Mouse (Mus musculus) lung, embryonic 16.5 days (tissue): ENCODE results near the gene Lcn11. TPM values are rescaled to one million over a fixed set of nuclear protein-coding genes. Genes with fewer than 3 reads are reported as not detected.
"Not testable (repeated sequence)": the region's sequence is repeated elsewhere in the genome, so short reads cannot be mapped to it uniquely, and the experiment has no call there.

ENCODE experiments used
- ATAC-seq: fragments of 200-750 bp; cut with Nextera tagmentation; 2 replicates; pipeline ENCODE4 v1.8.0; 2017; ENCODE audit warnings: low read depth, mild to moderate bottlenecking, moderate library complexity
- H3K27ac ChIP-seq: fragments of 300-500 bp; sonication (generic); 2 replicates; pipeline ENCODE4 v1.5.1; 2014; ENCODE audit warnings: mild to moderate bottlenecking, control low read depth, low read length
- H3K27me3 ChIP-seq: fragments of 300-500 bp; sonication (generic); 2 replicates; pipeline ENCODE4 v1.6.1; 2014; ENCODE audit warnings: low read depth, low read length, mixed read lengths; ENCODE audit not compliant: control insufficient read depth, insufficient read depth
- H3K36me3 ChIP-seq: fragments of 300-500 bp; sonication (generic); 2 replicates; pipeline ENCODE4 v1.6.1; 2014; ENCODE audit warnings: low read length; ENCODE audit not compliant: control insufficient read depth, insufficient read depth
- H3K4me1 ChIP-seq: fragments of 300-500 bp; sonication (generic); replicated peaks from 2 replicates; pipeline ENCODE4 v1.6.1; 2014; ENCODE audit warnings: low read length, mixed read lengths; ENCODE audit not compliant: control insufficient read depth, insufficient read depth
- H3K4me2 ChIP-seq: fragments of 300-500 bp; sonication (generic); 2 replicates; pipeline ENCODE4 v1.6.1; 2014; ENCODE audit warnings: low read depth, low read length, control low read depth
- H3K4me3 ChIP-seq: fragments of 300-500 bp; sonication (generic); 2 replicates; pipeline ENCODE4 v1.5.1; 2014; ENCODE audit warnings: mild to moderate bottlenecking, low read length, control low read depth
- H3K9ac ChIP-seq: fragments of 300-500 bp; sonication (generic); 2 replicates; pipeline ENCODE4 v1.6.1; 2014; ENCODE audit warnings: low read length, control low read depth
- H3K9me3 ChIP-seq: fragments of 300-500 bp; sonication (generic); 2 replicates; pipeline ENCODE4 v1.6.1; 2016; ENCODE audit warnings: low read length; ENCODE audit not compliant: control insufficient read depth
- WGBS: fragments of 180-500 bp; shearing (Covaris S2); extraction: QIAGEN DNeasy Blood & Tissue Kit; methylation state at CpG from one replicate; pipeline ENCODE4 v1.1.7; 2014; 5-methylcytosine and 5-hydroxymethylcytosine counted together
- polyA plus RNA-seq: library from polyadenylated mRNA; unstranded; fragments of >200 nt; fragmentation: Nextera tagmentation; extraction: Ambion mirVana; gene quantifications from 2 replicates; pipeline ENCODE4 v1.2.1, GENCODE M21; 2015

The Lcn11 gene
- polyA plus RNA-seq = not detected in 2 replicates

- no peak within 1 kb of the TSS for H3K27ac ChIP-seq
- no peaks in the 10 kb centered on the region for H3K9me3 ChIP-seq
- H3K4me1 ChIP-seq = no peaks in the 10 kb centered on the region
- H3K27me3 ChIP-seq = no peaks in the 10 kb centered on the region
- H3K4me2 ChIP-seq = no peak within 1 kb of the TSS
- ATAC-seq = no peak
- no peak within 1 kb of the TSS for H3K4me3 ChIP-seq
- no peak within 1 kb of the TSS for H3K9ac ChIP-seq
- H3K36me3 ChIP-seq = no peaks in the 10 kb centered on the region
- 90% methylated on average over 1 of the region's 1 CpGs for WGBS
Measured at GRCm38 (mm10) chr2:25776717-25777116, at the start of gene Lcn11. TSS of gene Lcn11 (plus strand) at chr2:25777017.

- no peak overlapping the region for H3K4me2 ChIP-seq
- no peaks in the 10 kb centered on the region for H3K9me3 ChIP-seq
- H3K9ac ChIP-seq = no peak overlapping the region
- no peaks in the 10 kb centered on the region for H3K36me3 ChIP-seq
- H3K27me3 ChIP-seq = no peaks in the 10 kb centered on the region
- no peak overlapping the region for H3K27ac ChIP-seq
- H3K4me1 ChIP-seq = no peaks in the 10 kb centered on the region
- H3K4me3 ChIP-seq = no peak overlapping the region
- 55% methylated on average over 2 of the region's 2 CpGs for WGBS
- ATAC-seq = no peak
Measured at GRCm38 (mm10) chr2:25733199-25733930, 43.5 kb upstream of the Lcn11 start.

- H3K27ac ChIP-seq, H3K4me2 ChIP-seq, H3K36me3 ChIP-seq, H3K4me1 ChIP-seq, H3K27me3 ChIP-seq, H3K4me3 ChIP-seq, H3K9ac ChIP-seq, ATAC-seq, H3K9me3 ChIP-seq: not testable (repeated sequence)
- WGBS = 78% methylated on average over 3 of the region's 3 CpGs
Measured at GRCm38 (mm10) chr2:25736709-25737108, 40.1 kb upstream of the Lcn11 start, which contains the start of gene Obp2b. TSS of gene Obp2b (plus strand) at chr2:25737009.

GRCm38 (mm10) chr2:25741671-25742070 lies 35.1 kb upstream of the Lcn11 start:
- Histone ChIP-seq H3K36me3 (no peaks in the 10 kb centered on the region), H3K27me3 (no peaks in the 10 kb centered on the region), H3K9ac (no peak overlapping the region), H3K27ac (no peak overlapping the region), H3K9me3 (no peaks in the 10 kb centered on the region), H3K4me3 (no peak overlapping the region), H3K4me2 (no peak overlapping the region), H3K4me1 (no peaks in the 10 kb centered on the region)
- no peak for ATAC-seq
- WGBS = 46% methylated on average over 1 of the region's 1 CpGs

GRCm38 (mm10) chr2:25754201-25754600 lies 22.6 kb upstream of the Lcn11 start:
- H3K36me3 ChIP-seq = no peaks in the 10 kb centered on the region
- WGBS = 100% methylated on average over 1 of the region's 1 CpGs
- H3K4me1 ChIP-seq = no peaks in the 10 kb centered on the region
- no peak for ATAC-seq
- H3K27ac ChIP-seq = no peak overlapping the region
- H3K9ac ChIP-seq = no peak overlapping the region
- H3K9me3 ChIP-seq = no peaks in the 10 kb centered on the region
- no peaks in the 10 kb centered on the region for H3K27me3 ChIP-seq
- H3K4me2 ChIP-seq = no peak overlapping the region
- no peak overlapping the region for H3K4me3 ChIP-seq

GRCm38 (mm10) chr2:25758064-25758625 lies 18.7 kb upstream of the Lcn11 start:
- H3K9me3 ChIP-seq = no peaks in the 10 kb centered on the region
- no peak overlapping the region for H3K4me2 ChIP-seq
- no peak overlapping the region for H3K4me3 ChIP-seq
- no peak for ATAC-seq
- H3K27me3 ChIP-seq = no peaks in the 10 kb centered on the region
- 59% methylated on average over 4 of the region's 4 CpGs for WGBS
- H3K9ac ChIP-seq = no peak overlapping the region
- H3K27ac ChIP-seq = no peak overlapping the region
- H3K4me1 ChIP-seq = no peaks in the 10 kb centered on the region
- no peaks in the 10 kb centered on the region for H3K36me3 ChIP-seq

- Histone ChIP-seq H3K9ac (no peak within 1 kb of the TSS), H3K4me2 (no peak within 1 kb of the TSS), H3K27ac (no peak within 1 kb of the TSS), H3K4me1 (no peaks in the 10 kb centered on the region), H3K36me3 (no peaks in the 10 kb centered on the region), H3K27me3 (no peaks in the 10 kb centered on the region), H3K4me3 (no peak within 1 kb of the TSS), H3K9me3 (no peaks in the 10 kb centered on the region)
- ATAC-seq = no peak
- 10% methylated on average over 2 of the region's 2 CpGs for WGBS
Measured at GRCm38 (mm10) chr2:25765269-25765668, 11.5 kb upstream of the Lcn11 start, which contains the start of gene Lcn3. TSS of gene Lcn3 (plus strand) at chr2:25765569.

GRCm38 (mm10) chr2:25767764-25768163 lies 9.1 kb upstream of the Lcn11 start:
- no peaks in the 10 kb centered on the region for H3K4me1 ChIP-seq
- H3K9me3 ChIP-seq = no peaks in the 10 kb centered on the region
- no peaks in the 10 kb centered on the region for H3K36me3 ChIP-seq
- 76% methylated on average over 4 of the region's 4 CpGs for WGBS
- no peaks in the 10 kb centered on the region for H3K27me3 ChIP-seq
- no peak overlapping the region for H3K4me3 ChIP-seq
- H3K27ac ChIP-seq = no peak overlapping the region
- H3K4me2 ChIP-seq = no peak overlapping the region
- no peak overlapping the region for H3K9ac ChIP-seq
- ATAC-seq = no peak

GRCm38 (mm10) chr2:25773507-25773906 lies 3.3 kb upstream of the Lcn11 start:
- WGBS = 84% methylated on average over 2 of the region's 2 CpGs
- Histone ChIP-seq H3K4me1 (no peaks in the 10 kb centered on the region), H3K4me2 (no peak overlapping the region), H3K9me3 (no peaks in the 10 kb centered on the region), H3K4me3 (no peak overlapping the region), H3K36me3 (no peaks in the 10 kb centered on the region), H3K27ac (no peak overlapping the region), H3K9ac (no peak overlapping the region), H3K27me3 (no peaks in the 10 kb centered on the region)
- ATAC-seq = no peak
